Mouse (Mus musculus): ENCODE measurements at regions not wholly inside any gene's neighbourhood (a gene's known extent, or its start where the extent isn't known, plus 50 kb on each side); places are given as distances from the start of the nearest gene placed in this dataset.
A peak's percentile ranks its signal among the peaks of the same experiment; 100 is the strongest.

DNA sequence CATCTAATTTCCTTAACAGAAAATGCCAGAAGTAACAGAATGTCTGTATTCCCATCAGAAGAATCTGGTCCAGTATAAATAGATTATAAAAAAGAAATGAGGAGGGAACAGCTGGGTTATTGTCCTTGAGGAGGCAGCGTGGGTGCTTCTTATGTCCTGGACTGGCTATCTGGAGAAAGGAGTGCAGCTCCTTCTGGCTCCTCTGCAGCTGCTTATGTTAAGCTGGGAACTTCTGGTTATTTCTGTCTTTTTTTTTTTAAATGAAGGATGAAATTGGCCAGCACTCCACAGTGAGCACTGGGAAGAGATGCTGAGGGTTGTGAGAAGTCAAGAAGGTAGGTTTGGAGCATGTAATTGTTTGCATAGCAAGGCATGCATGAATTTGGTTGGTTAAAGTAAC is 441.5 kb downstream of the Ebf1 start:
- DNase-seq (ENCODE audit: low read depth, low spot score), result no peak

DNA sequence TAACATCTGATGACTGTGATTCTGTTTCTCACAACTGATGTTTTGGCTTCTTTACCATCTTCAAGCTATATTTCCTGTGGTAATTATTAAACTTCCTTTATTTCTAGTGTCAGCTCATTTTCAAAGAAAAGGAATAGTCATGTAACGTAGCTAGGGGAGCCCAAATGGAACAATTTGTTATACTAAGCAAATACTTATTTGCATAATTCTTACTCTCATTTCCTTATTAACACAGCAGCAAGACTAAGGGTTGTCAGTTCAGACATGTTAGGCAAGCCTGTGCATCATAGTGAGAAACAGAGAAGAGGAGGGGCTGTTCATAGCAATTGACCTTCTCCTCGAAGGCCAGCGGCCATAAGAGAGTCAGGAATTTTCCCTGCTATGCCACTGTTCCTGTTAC is 449.5 kb downstream of the Ebf1 start:
- no peak for DNase-seq (ENCODE audit: low read depth, low spot score)

DNA sequence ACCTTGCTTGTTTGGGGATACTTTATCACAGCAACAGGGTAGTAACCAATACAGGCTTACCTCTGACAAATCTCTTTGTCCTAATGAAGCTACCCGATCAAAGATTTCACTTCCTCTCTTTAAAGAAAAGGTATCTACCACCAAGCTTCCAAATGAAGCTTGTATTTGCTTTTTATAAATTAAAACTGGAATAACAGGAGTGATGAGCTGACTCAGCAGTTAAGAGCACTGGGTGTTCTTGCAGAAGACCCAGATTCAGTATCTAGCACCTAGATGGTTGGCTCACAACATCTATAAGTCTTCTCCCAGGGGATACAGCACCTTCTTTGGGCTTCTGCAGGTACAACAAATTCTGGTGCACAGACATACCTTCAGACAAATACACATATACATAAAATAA is 453.2 kb downstream of the Ebf1 start:
- no peak for DNase-seq (ENCODE audit: low read depth, low spot score)

DNA sequence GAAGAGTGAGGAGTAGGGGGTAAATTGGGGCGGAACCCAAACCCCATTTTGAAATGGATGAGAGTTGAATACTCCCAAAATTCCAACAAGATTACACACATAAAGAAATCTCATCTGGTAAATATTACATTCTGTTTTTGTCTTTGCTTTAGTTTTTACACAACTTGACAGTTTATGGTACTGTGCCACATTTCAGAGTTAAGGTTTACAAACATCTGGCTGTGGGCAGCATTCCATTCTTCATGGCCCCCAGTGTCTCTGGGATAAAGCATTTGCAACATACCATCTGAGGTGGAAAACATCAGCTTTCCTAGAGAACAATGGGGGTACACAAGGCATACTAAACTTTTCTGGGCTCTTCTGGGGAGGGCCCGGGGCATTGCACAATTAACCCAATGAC is 454.1 kb downstream of the Ebf1 start:
- DNase-seq (ENCODE audit: low read depth, low spot score), result peak; percentile 68

DNA sequence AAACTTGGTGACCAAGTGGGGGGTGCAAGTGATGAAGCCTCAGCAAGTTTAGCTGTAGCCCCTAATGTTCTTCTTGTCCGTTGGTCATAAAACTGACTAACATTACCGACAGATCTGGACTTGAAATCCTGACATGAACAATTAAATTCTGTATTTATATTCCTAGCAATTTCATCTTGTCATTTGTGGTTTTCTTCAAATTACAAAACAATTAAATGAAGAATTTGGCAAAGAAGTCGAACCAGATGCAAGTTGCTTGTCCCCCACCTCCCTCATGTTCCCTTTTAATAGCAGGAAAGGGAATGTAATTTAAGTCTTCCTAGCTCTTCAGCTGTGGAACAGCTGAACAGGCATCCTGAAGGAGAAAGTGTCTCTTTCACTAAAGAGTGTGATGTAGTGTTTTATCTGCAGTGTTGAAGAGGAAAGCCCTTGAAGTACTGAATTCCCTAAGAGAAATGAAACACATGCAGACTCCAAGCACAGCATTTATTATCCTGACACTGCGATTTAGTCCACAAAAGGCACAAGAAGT is 467.5 kb downstream of the Ebf1 start:
- peak; percentile 2 for DNase-seq (ENCODE audit: low read depth, low spot score)

DNA sequence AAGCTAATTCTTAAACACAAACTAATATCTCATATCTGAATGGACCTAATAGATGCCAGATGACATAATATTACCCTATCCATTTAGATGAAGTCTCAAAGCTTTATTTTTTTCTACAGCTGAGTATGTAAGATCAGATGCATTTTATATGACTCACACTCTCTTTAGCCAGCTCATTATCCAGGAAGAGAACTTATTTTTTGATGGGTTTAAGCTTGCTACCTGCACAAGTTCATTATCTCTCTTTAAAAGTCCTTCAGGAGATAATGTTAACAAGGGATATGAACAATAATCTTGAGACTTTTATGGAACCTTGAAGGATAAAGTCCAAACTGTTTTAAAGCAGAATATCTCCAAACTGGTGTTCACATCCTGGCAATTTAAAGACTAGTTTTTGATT is 468.0 kb downstream of the Ebf1 start:
- peak; percentile 31 for DNase-seq (ENCODE audit: low read depth, low spot score)

DNA sequence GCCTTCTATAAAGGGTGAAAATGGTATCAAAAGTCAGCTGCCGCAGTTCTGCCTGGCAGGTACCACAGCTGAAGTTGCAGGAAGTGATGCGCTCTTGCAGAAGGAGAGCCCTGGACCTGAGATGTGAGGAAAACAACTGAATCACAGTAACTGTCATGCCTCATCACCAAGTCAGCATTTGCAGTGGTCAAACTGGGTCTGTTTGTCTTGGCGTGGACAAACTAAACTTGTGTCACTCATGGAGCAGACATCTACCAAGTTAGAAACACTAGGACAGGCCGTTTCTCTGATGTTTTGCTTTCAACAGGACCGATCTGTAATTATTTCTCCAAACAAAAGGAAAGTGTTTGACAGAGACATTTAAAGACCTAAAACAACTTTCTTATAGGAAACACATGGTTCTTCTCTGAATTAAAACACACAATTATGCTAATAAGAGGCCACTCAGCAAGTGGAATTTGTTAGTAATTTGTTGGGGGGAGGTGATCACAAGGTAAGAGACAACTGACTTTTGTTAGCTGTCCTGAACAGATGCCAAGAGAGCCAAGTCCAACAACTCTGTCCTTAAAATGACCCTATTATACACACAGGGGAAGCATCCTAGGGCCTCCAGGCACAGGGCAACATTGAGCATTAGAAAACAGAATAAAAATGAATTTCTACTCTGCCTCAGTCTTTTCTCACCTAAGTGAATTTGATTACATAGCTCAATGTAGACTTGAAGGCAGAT is 470.2 kb downstream of the Ebf1 start:
- DNase-seq (ENCODE audit: low read depth, low spot score), result peak; percentile 70

DNA sequence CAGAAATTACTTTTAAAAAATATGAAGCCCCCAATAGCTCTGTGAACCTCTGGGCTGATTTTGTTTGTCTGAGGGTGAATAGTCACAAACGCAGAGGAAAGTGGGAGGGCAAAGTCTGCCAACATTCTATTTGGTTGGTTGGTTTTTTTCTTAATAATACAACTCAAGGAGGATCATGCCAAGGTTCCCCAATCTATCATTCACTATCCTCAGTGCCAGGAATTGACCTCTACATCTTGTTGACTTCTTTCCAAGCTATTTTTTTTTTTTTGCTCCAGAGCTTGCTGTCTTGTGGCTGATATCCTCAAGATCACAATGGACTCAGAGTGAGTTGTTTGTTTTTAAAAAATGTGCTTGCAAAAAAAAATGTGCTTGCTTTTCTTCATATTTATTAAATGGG is 471.2 kb downstream of the Ebf1 start:
- DNase-seq (ENCODE audit: low read depth, low spot score), result peak; percentile 6

DNA sequence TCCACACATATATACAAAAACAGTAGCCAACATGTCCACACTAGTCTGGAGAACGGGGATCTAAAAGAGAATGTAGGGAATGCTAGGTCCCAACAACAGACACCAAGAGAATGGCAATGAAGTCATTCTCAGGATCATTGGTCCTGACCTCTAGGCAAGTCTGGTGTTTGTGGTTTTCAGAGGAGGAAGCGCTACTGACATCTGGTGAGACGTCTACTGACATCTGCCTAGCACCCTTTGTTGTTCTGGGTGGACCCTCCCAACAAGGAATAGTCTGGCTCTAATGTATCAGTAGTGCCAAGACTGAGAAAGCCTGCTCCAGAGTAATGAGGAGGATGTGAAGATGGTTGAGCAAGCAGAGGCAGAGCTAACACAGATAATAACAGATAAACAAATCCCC is 472.4 kb downstream of the Ebf1 start:
- no peak for DNase-seq (ENCODE audit: low read depth, low spot score)

DNA sequence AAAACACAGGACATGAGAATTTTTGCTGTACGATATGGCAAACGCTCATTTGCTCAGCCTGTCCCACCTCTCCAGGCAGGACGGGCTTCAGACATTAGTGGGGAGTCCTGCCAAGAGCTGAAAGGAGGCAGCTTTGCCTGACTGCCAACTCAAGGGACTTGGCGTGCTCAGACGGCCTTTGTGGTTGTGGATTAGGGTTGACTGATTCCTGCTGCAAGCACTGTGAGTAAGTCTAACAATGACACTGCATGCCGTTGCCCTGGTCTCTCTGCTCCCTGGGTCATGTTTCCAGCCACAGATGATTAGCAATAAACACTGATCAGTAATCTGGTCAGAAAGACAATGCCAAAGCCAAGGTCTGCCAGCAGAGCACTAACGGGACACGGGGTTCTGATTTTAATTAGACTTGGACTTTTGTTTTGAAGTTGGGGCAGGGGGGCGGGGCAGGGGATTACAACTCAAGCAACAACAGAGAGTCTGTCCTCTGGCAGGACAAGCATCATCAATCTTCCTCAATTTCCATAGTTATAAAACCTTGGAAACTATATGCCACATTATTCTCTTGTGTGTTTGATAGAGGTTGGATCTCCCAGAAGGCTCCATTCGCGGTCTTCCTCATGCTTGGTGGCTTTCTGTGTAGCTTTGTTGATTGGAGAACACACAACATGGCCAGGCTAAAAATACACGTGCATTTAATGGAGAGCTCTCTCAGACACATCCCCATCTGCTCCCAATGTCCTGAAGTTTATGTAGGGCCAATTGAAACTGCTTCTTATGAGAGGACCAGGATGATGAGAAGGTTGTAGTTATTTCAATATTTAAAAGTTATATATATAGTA is 486.6 kb downstream of the Ebf1 start:
- DNase-seq (ENCODE audit: low read depth, low spot score), result no peak

DNA sequence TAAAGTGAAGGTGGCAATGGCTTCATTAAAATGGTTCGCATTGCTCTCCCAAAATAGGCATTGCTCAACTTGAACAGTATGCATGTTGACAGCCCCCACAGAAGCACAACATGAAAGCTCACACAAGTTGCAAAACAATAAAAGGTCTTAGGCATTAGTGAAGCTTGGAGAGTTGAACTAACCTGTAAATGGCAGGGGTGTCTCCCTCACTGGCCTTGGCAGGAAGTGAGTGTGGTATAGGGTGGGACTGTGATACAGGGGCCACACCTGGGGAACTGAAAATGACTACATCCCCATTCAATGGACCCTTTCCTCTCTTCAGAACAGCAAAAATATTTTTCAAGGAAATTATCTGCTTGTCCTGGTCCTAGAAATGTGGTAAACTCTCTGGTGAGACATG is 499.6 kb downstream of the Ebf1 start:
- DNase-seq (ENCODE audit: low read depth, low spot score), result no peak

DNA sequence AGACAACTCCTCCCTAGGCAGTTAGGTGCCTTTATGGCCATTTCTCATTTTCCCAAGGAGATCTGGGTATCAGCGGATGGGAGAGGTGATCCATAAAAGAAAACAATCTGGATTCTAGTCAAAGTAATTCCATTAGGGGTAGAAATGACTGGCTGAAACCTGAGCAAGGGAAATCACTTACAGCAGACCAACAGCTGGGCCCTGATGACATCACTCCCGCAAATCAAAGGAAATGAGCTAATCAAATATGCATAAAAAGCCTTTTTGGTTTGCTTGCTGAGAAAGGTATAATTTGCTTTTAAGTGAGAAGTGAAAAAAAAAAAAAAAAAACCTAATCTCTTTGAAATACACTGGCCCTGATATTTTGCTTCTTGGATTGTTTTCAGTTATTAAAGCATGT is 506.2 kb downstream of the Ebf1 start:
- no peak for DNase-seq (ENCODE audit: low read depth, low spot score)

DNA sequence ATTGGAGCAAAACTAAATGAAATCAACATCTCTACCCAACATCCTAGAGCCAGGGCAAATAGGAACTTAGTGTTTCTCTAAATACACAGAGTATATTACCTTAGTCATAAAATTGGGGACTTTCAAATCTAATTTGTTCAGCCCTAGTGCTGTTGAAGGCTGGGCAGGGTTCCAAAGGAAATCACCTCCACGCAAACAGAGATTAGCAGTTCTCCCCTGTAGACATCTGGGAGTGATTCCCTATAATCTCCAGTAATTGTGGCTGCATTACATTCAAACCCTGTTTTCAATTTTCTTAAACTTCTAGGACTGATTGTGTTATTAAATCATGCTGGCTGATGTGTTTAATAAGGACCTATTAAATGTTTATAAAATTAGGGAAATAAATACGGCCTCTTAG is 519.7 kb downstream of the Ebf1 start:
- DNase-seq (ENCODE audit: low read depth, low spot score), result no peak

DNA sequence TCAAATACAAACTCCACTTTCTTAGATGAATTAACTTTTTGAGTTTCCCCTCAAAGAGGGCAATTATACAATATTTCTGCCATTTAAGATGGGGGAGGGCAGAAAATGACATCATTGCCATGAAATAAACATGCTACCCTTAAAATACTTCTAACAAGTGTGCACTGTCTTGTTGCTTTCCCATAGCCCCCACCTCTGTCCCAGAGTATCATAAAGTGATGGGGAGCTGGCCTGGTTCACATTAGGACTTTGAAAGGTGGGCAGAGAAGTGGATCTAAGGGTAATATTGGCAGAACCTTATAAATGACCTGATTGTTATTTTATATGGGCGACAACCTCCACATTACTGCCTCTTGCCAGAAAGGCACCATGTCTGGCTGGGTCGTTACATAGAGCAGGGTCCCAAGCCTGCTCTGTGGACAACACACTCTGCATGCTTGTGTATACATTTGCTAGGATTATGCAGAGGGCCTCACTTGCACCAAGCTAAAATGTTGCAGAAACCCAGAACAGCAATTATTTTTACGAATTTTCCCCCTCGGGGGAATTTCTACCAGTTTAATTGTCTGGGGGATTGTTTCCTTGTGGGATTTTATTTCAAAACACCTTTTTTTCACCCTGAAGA is 521.3 kb downstream of the Ebf1 start:
- no peak for DNase-seq (ENCODE audit: low read depth, low spot score)

DNA sequence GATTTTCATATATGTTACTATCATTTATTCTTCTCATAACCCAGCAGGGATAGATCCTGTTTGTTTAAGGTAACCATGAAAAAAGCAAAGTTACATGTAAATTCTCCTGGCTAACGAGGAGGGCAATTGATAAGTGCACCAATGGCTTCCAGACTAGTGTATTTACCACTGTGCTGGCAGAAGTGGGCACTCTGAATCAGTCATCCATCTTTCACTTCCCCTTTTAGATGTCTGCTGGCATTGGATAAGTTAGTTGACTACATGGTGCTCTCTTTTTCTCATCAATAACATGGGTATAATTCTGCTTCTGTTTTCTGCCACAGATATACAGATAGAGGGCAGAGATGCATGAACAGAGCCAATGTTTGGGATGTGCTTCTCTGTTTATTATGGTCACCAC is 523.4 kb downstream of the Ebf1 start:
- no peak for DNase-seq (ENCODE audit: low read depth, low spot score)

DNA sequence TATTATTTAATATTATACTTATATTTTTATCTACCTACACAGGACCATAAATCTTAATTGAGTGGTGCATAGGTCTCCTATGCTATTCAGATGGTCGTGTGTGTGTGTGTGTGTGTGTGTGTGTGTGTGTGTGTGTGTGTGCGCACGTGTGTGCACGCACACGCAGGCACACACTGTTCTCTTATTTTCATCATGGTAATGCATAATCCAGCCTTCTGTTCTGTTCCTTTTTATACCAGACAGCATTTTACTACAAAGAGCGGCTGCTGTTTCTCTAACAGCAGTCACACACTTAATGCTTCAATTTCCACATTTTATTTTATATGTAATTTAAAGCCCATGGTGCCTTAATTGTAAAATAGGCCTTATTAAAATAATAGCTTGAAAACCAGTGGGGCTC is 537.0 kb downstream of the Ebf1 start:
- DNase-seq (ENCODE audit: low read depth, low spot score), result no peak

DNA sequence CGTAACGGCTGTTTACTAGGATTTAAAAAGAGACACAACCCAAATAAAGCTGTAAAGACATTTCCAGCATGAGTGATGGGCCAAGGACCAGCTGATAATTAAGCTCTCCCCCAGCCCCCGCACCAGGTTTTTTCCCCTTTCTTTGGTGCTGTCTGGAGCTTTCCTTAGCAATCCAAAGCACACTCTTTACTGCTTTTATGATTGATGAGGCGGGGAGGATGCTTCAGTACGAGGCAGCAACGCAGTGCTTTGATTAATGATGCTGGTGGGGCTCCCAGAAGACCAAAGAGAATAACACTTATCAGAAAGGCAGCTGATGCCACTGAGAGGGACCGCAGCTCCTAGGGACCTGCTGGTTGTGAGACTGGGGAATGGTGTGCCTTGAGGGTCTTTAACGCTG is 537.4 kb downstream of the Ebf1 start:
- no peak for DNase-seq (ENCODE audit: low read depth, low spot score)

DNA sequence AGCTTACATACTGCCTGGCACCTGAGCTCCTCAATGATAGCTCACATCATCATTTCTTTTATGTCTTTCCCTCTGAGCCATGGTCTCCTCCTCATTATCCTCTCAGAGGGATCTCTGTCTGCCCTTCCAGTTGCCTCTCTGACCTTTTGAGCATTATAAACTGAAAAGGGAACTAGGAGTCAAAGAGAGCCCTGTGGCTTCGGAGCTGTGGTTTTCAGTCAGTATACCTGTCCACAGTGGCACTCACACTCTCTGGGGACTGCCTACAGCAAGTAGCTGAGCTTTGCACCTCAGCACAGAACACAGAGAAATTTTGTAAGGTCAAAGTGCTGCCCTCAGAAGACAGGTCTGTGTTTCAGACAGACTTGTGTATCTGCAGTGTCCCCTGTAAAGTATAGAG is 538.7 kb downstream of the Ebf1 start:
- DNase-seq (ENCODE audit: low read depth, low spot score), result no peak

DNA sequence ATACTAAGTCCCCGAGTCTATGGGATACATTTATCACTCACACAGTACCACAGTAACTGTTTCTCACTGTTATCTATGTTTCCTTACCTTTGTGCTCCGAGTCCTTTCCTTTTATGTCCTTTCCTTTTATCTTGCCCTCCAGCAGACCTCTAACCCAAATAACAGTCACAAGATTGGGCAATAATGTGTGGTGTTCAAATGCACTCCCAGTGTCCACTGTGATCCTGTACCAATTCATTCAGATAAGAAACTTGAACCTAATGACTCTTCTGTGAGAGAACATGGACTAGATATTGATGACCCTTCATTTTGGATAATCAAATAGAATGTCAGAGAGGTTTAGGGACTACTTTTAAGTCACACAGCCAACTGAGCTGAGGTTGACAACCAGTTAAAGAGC is 541.2 kb downstream of the Ebf1 start:
- DNase-seq (ENCODE audit: low read depth, low spot score), result no peak

DNA sequence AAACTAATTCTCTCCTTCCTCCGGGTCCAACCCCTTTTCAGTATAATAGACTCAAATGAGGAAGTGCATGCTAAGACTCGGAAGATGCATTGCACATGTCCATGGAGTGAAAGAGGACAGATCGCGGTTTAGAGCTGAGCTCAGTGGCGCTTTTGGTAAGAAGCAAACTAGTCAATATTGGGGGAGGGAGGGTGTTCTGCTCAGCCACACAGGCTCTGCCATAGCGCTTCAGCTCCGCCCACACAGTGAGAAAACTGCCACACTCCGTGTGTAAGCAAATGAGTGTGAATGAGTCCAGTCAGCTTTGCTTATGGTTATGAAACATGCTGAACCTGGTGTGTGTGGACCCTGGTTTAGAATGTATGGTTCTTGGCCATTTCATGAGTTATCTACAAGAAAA is 543.8 kb downstream of the Ebf1 start:
- DNase-seq (ENCODE audit: low read depth, low spot score), result no peak

DNA sequence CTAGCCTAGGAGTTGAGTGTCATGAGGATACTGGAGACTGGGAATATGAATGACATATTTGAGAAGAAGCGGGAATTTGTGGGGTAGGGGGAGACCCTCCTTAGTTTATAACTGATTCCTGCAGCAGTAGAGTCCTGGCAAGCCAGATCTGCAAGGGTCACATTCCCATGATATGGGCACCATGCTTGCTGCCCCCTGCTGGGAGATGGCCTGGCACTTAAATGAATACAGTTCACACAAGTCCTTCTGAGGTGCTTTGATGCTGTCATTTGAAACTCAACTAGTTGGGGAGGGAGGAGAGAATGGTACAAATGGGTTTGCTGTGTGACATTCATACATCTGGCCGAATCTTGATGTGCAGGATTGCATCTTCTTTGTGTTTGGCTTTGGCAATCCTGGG is 556.4 kb downstream of the Ebf1 start:
- no peak for DNase-seq (ENCODE audit: low read depth, low spot score)

DNA sequence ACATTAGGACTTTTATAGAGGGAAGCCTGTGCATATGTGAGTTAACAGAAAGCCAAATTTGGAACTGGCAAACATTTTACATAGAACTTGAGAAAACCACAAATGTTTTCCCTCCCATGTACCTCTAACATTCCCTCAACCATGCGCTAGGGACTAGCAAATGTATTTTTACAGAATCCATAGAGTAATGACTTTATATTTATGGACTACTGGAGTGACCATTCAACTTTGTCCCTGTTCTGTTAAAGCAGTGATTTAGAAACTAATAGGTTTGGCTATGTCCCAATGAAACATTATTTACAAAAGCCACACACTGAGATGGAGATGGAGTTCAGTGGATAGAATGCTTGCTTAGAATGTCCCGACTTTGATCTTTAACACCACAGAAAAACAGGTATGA is 557.0 kb downstream of the Ebf1 start:
- peak; percentile 1 for DNase-seq (ENCODE audit: low read depth, low spot score)

All from 3T3-L1 (cell line).